Mouse (Mus musculus): ENCODE measurements around the gene Ccdc191.

DNA sequence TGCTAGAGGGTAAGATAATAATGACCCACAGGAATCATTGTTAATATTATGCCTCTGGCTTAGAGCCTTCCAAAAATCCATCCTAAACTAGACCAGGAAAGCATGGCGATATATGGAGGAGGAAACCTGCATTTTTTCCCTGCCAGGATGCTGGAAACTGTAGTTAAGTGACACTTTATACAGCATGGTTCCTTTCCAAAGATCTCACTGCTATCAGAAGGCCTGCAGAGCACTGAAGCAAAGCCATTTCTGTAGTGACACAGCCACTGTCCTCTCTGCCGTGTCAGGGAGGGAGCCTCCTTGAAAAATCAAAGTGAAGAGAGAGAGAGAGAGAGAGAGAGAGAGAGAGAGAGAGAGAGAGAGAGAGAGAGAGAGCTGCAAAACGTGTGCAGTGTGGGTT lies 33.0 kb downstream of the Ccdc191 start:
- no peak for TF ChIP-seq CTCF (IDR thresholded peaks at IDR 0.05)
- no peak for TF ChIP-seq POLR2A (IDR thresholded peaks at IDR 0.05; ENCODE audit: insufficient read depth, low read depth, low read length)
